Mouse (Mus musculus): ENCODE data around the gene Zfp992.
A peak's percentile ranks its signal among the peaks of the same experiment; 100 is the strongest.
"Not testable (repeated sequence)": the region's sequence is repeated elsewhere in the genome, so short reads cannot be mapped to it uniquely, and the experiment has no call there.

Zfp992 gene

DNA sequence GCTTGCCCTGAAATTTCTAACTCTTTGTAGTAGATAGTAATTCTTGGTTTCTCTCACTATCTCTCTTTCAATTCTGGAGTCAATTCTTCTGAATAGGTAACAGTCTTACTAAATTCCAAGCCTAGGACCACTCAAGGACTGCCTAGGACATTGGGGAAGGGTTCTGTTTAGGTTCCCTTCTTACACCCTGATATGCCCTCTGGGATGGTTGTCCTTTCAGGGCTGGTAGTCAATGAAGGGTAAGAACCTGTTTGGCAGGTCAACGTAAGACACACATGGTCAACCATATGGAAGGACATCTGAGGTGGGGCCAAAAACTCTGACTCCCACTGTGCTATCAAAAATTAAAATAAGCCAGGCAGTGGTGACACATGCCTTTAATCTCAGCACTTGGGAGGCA lies 44.0 kb downstream of the Zfp992 start:
- no peak overlapping the region for H3K4me3 ChIP-seq (replicated peaks; ENCODE audit: low read length)
- H3K4me1 ChIP-seq (replicated peaks; ENCODE audit: low read depth, low read length), result peaks cover 1% of the 10 kb centered on the region
- H3K36me3 ChIP-seq (ENCODE audit: insufficient read depth, low read length), result no peaks in the 10 kb centered on the region
- H3K9me3 ChIP-seq (ENCODE audit: low read length), result peaks cover 23% of the 10 kb centered on the region
- TF ChIP-seq CTCF (conservative IDR thresholded peaks at IDR 0.05; ENCODE audit: low read length) (no peak), POU5F1 (IDR thresholded peaks at IDR 0.05; ENCODE audit: borderline replicate concordance, low read length) (no peak), NANOG (IDR thresholded peaks at IDR 0.05; ENCODE audit: borderline replicate concordance, low read length) (no peak)
- H3K27me3 ChIP-seq (ENCODE audit: insufficient read depth, low read length), result peaks cover 3% of the 10 kb centered on the region; the same call in 1 of the 2 replicates

- peaks cover 28% of the 10 kb centered on the region for H3K9me3 ChIP-seq (ENCODE audit: low read length)
- not testable (repeated sequence) for H3K4me3 ChIP-seq (replicated peaks; ENCODE audit: low read length); H3K36me3 ChIP-seq (ENCODE audit: insufficient read depth, low read length); H3K4me1 ChIP-seq (replicated peaks; ENCODE audit: low read depth, low read length); H3K27me3 ChIP-seq (ENCODE audit: insufficient read depth, low read length)
These were observed 44.6 kb downstream of the Zfp992 start for GRCm38 (mm10) chr4:146493319-146493907.

DNA sequence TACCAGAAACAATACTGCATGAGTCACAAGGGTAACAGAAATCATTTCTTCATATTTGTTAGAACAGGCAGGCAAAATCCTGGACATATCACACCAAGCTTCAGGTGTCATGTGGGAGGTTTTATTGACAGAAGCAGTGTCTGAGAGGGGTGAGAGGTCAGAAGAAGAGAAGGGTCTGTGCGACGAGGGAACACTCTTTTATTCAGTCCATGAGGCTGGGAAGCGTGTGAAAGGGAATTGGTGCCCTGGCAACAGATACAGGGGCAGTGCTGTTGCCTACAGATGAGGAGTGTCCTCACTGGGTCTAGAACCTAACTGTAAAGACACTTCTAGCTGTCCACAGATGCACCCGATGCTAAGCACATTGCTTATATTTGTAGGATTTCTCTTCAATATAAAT lies 46.2 kb downstream of the Zfp992 start:
- Histone ChIP-seq H3K27me3 (ENCODE audit: insufficient read depth, low read length) (no peaks in the 10 kb centered on the region), H3K4me3 (replicated peaks; ENCODE audit: low read length) (no peak overlapping the region), H3K36me3 (ENCODE audit: insufficient read depth, low read length) (no peaks in the 10 kb centered on the region), H3K9me3 (ENCODE audit: low read length) (peaks cover 28% of the 10 kb centered on the region), H3K4me1 (replicated peaks; ENCODE audit: low read depth, low read length) (peaks cover 10% of the 10 kb centered on the region)
- TF ChIP-seq NANOG (IDR thresholded peaks at IDR 0.05; ENCODE audit: borderline replicate concordance, low read length) (no peak), POU5F1 (IDR thresholded peaks at IDR 0.05; ENCODE audit: borderline replicate concordance, low read length) (no peak), CTCF (conservative IDR thresholded peaks at IDR 0.05; ENCODE audit: low read length) (no peak)

- H3K4me3 ChIP-seq (replicated peaks; ENCODE audit: low read length); H3K36me3 ChIP-seq (ENCODE audit: insufficient read depth, low read length); H3K27me3 ChIP-seq (ENCODE audit: insufficient read depth, low read length): not testable (repeated sequence)
- Histone ChIP-seq H3K4me1 (replicated peaks; ENCODE audit: low read depth, low read length) (peaks cover 17% of the 10 kb centered on the region), H3K9me3 (ENCODE audit: low read length) (peaks cover 18% of the 10 kb centered on the region)
These were observed 49.0 kb downstream of the Zfp992 start for GRCm38 (mm10) chr4:146497695-146498275.

DNA sequence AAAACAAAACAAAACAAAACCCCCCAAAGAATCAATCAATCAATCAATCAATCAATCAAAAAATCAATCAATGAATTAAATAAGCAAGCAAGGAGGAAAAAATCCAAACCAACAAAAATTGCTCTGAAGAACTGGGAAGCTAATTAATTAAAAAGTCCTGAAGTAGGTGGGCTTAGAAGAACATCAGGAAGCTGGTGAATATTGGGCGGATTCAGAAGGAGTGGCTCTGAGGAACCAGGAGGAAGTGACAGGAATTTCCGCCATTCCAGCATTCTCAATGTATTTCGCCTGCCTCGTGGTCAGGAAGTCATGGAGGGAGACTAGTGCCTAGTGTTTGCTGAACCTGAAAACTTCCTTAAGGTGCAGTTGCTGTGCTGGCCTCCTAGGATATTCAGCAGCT lies 52.9 kb downstream of the Zfp992 start, which contains the start of gene Zfp981:
TSS of gene Zfp981 (plus strand) at position 301 of the 400 bp plus-strand sequence.
- H3K27me3 ChIP-seq (ENCODE audit: insufficient read depth, low read length); H3K36me3 ChIP-seq (ENCODE audit: insufficient read depth, low read length): not testable (repeated sequence)
- Histone ChIP-seq H3K4me3 (replicated peaks; ENCODE audit: low read length) (peak within 1 kb of the TSS; percentile 78), H3K9me3 (ENCODE audit: low read length) (peaks cover 15% of the 10 kb centered on the region), H3K4me1 (replicated peaks; ENCODE audit: low read depth, low read length) (peaks cover 17% of the 10 kb centered on the region)

DNA sequence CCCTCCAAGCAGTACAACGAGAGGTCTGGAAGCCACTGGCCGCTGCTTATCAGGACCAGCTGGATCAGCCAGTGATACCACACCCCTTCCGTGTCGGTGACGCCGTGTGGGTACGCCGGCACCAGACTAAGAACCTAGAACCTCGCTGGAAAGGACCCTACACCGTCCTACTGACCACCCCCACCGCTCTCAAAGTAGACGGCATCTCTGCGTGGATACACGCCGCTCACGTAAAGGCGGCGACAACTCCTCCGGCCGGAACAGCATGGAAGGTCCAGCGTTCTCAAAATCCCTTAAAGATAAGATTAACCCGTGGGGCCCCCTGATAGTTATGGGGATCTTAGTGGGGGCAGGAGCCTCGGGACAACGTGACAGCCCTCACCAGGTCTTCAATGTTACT lies 60.2 kb downstream of the Zfp992 start:
- peaks cover 10% of the 10 kb centered on the region for H3K36me3 ChIP-seq (ENCODE audit: insufficient read depth, low read length)
- not testable (repeated sequence) for H3K27me3 ChIP-seq (ENCODE audit: insufficient read depth, low read length); H3K9me3 ChIP-seq (ENCODE audit: low read length); H3K4me3 ChIP-seq (replicated peaks; ENCODE audit: low read length)
- H3K4me1 ChIP-seq (replicated peaks; ENCODE audit: low read depth, low read length), result peaks cover 20% of the 10 kb centered on the region

- not testable (repeated sequence) for H3K27me3 ChIP-seq (ENCODE audit: insufficient read depth, low read length); H3K9me3 ChIP-seq (ENCODE audit: low read length)
- Histone ChIP-seq H3K36me3 (ENCODE audit: insufficient read depth, low read length) (peaks cover 21% of the 10 kb centered on the region), H3K4me3 (replicated peaks; ENCODE audit: low read length) (peak overlapping the region; percentile 66), H3K4me1 (replicated peaks; ENCODE audit: low read depth, low read length) (peaks cover 41% of the 10 kb centered on the region)
- TF ChIP-seq NANOG (IDR thresholded peaks at IDR 0.05; ENCODE audit: borderline replicate concordance, low read length), result 0 out of 2 replicates have a peak, but pooled peaks have one; percentile 17
These were observed 63.0 kb downstream of the Zfp992 start for GRCm38 (mm10) chr4:146511871-146512270.

DNA sequence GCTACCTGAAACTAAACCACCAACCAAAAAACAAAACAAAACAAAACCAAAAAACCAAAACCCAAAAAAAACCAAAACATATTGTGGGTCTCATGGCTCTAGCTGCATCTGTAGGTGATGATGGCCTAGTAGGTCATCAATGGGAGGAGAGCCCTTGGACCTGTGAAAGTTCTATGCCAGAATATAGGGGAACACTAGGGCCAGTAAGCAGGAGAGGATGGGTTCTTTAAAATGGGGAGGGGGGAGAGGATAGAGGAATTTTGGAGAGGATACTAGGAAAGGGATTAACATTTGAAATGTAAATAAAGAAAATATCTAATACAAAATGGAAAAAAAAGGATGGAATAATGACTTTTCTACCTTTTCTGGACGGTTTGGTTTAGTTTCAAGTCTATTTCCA lies 67.7 kb downstream of the Zfp992 start:
- Histone ChIP-seq H3K4me1 (replicated peaks; ENCODE audit: low read depth, low read length) (peaks cover 42% of the 10 kb centered on the region), H3K4me3 (replicated peaks; ENCODE audit: low read length) (0 out of 2 replicates have a peak overlapping the region, but pooled peaks have one; percentile 79), H3K27me3 (ENCODE audit: insufficient read depth, low read length) (no peaks in the 10 kb centered on the region), H3K9me3 (ENCODE audit: low read length) (peaks cover 4% of the 10 kb centered on the region; the same call in 1 of the 2 replicates), H3K36me3 (ENCODE audit: insufficient read depth, low read length) (peaks cover 60% of the 10 kb centered on the region)
- no peak for TF ChIP-seq POU5F1 (IDR thresholded peaks at IDR 0.05; ENCODE audit: borderline replicate concordance, low read length)
- no peak for TF ChIP-seq CTCF (conservative IDR thresholded peaks at IDR 0.05; ENCODE audit: low read length)
- TF ChIP-seq NANOG (IDR thresholded peaks at IDR 0.05; ENCODE audit: borderline replicate concordance, low read length), result no peak

DNA sequence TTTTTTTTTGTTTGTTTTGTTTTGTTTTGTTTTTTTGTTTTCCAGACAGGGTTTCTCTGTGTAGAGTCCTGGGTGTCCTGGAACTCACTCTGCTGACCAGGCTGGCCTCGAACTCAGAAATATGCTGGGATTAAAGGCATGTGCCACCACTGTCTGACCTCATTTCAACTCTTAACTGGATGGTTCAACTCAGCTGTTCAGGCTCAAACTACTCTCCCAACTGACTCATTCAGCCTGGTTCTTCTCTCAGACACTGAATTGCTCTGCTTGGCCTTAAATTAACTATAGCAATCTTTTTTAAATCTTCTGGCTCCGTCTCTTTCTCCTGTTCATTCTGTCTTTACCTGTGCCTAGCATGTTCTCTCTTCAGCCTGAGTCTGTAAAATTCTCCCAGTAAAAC lies 68.3 kb downstream of the Zfp992 start:
- not testable (repeated sequence) for H3K9me3 ChIP-seq (ENCODE audit: low read length); H3K27me3 ChIP-seq (ENCODE audit: insufficient read depth, low read length); H3K4me3 ChIP-seq (replicated peaks; ENCODE audit: low read length)
- Histone ChIP-seq H3K4me1 (replicated peaks; ENCODE audit: low read depth, low read length) (peaks cover 37% of the 10 kb centered on the region), H3K36me3 (ENCODE audit: insufficient read depth, low read length) (peaks cover 66% of the 10 kb centered on the region)

Measured in E14TG2a.4 (cell line).